Mouse (Mus musculus): ENCODE results near the gene Lamp2. TPM values are rescaled to one million over a fixed set of nuclear protein-coding genes. Genes with fewer than 3 reads are reported as not detected.
"Not testable (repeated sequence)": the region's sequence is repeated elsewhere in the genome, so short reads cannot be mapped to it uniquely, and the experiment has no call there.

Gene Lamp2
- polyA plus RNA-seq, 1 experiment, result 17.6 TPM

DNA sequence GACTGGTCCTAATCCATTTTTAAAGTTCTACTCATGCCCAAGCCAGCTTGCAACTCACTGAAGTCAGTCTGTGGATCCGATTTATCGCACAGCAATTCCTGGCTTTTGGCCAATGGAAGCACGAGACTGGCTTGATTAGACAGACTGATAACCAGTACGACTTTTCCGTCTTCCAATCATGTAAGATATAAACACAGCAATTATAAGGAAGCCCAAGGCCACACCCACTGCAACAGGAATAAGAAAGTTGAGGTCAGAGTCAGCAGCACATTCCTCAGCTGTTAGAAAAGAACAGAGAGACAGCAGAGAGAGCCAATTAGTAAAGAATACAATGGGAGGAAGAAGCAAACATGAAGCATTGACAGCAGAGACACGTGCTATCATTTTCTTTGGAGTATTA lies 54.2 kb downstream of the Lamp2 start:
- TF ChIP-seq POLR2A (IDR thresholded peaks at IDR 0.05; ENCODE audit: low read depth, low read length) (no peak), CTCF (IDR thresholded peaks at IDR 0.05; ENCODE audit: extremely low read depth, insufficient read depth, insufficient read length, insufficient replicate concordance) (no peak)
- no peak overlapping the region for H3K27ac ChIP-seq (ENCODE audit: insufficient read depth, low read length)
- no peak for DNase-seq (ENCODE audit: low read depth in 1 of 2, low spot score in 2 of 2)
- WGBS, result 76% methylated on average over 6 of the region's 6 CpGs
- no peak overlapping the region for H3K4me3 ChIP-seq (ENCODE audit: extremely low read depth, insufficient read depth, insufficient read length)
- H3K4me1 ChIP-seq (ENCODE audit: control insufficient read depth, insufficient read depth, insufficient read length), result no peaks in the 10 kb centered on the region
- no peaks in the 10 kb centered on the region for H3K36me3 ChIP-seq (ENCODE audit: control insufficient read depth, insufficient read depth, low read length)
- no peaks in the 10 kb centered on the region for H3K27me3 ChIP-seq (ENCODE audit: control insufficient read depth, insufficient read depth, low read length)

DNA sequence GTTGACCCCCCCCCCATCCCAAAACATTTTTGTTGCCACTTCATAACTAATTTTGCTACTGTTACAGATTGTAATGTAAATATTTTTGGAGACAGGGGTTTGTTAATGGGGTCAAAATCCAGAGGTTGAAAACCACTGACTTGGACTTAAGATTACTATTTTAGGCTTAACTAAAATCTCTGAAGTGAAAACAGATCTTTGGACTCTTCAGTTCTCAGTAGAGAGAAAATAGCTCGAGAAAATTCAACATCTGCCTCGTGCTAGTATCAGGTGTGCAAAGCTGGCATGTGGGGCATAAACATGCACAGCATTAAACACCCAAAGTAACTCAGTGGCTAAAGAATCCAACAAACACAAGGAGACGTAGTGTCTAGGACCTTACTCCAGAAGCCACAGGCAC lies 55.6 kb downstream of the Lamp2 start:
- TF ChIP-seq CTCF (IDR thresholded peaks at IDR 0.05; ENCODE audit: extremely low read depth, insufficient read depth, insufficient read length, insufficient replicate concordance), result no peak
- TF ChIP-seq POLR2A (IDR thresholded peaks at IDR 0.05; ENCODE audit: low read depth, low read length), result no peak
- no peak overlapping the region for H3K27ac ChIP-seq (ENCODE audit: insufficient read depth, low read length)
- WGBS, result 84% methylated on average over 3 of the region's 3 CpGs
- no peak for DNase-seq (ENCODE audit: low read depth in 1 of 2, low spot score in 2 of 2)
- H3K4me3 ChIP-seq (ENCODE audit: extremely low read depth, insufficient read depth, insufficient read length), result no peak overlapping the region
- no peaks in the 10 kb centered on the region for H3K4me1 ChIP-seq (ENCODE audit: control insufficient read depth, insufficient read depth, insufficient read length)
- no peaks in the 10 kb centered on the region for H3K27me3 ChIP-seq (ENCODE audit: control insufficient read depth, insufficient read depth, low read length)
- H3K36me3 ChIP-seq (ENCODE audit: control insufficient read depth, insufficient read depth, low read length), result no peaks in the 10 kb centered on the region

DNA sequence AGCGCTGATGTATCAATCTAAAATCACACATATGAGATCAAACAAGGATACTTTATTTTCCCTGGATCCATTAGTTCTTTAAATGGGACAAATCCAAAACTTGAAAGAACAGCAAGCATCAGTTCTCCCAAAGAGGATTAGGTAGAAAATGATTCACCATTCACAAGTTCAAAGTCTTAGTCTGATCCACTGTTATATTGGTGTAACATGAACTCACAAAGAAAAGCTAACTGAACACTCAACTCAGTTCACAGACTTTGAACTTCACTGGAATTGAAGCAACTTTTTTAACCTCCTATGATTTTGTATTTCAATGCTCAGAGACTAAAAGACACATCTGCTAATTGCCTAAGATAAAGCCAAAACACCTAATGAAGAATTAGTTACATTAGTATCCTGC lies 56.6 kb downstream of the Lamp2 start:
- WGBS, result 82% methylated on average over 1 of the region's 1 CpGs
- no peak for TF ChIP-seq POLR2A (IDR thresholded peaks at IDR 0.05; ENCODE audit: low read depth, low read length)
- no peak for TF ChIP-seq CTCF (IDR thresholded peaks at IDR 0.05; ENCODE audit: extremely low read depth, insufficient read depth, insufficient read length, insufficient replicate concordance)
- no peak overlapping the region for H3K27ac ChIP-seq (ENCODE audit: insufficient read depth, low read length)

DNA sequence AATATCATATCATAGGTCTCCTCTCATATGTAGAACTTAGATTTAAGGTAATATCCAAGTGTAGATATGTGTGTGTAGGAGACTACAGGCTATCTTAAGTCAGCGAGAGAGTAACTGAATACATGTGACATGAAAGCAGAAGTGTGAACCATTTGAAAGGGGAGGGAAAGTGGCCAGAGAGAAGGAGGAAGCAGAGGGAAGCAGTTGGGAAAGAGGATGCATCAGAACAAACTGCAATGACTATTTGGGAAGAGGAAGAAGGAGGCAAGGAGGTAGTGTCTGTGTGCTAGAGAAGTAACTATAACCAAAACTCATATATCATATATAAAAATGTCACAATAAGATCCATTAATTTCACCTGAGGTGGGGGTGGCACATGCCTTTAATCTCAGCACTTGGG lies 83.1 kb downstream of the Lamp2 start:
- not testable (repeated sequence) for H3K4me1 ChIP-seq (ENCODE audit: control insufficient read depth, insufficient read depth, insufficient read length); H3K27ac ChIP-seq (ENCODE audit: insufficient read depth, low read length); DNase-seq (ENCODE audit: low read depth in 1 of 2, low spot score in 2 of 2); H3K36me3 ChIP-seq (ENCODE audit: control insufficient read depth, insufficient read depth, low read length); H3K27me3 ChIP-seq (ENCODE audit: control insufficient read depth, insufficient read depth, low read length); H3K4me3 ChIP-seq (ENCODE audit: extremely low read depth, insufficient read depth, insufficient read length)
- WGBS, result 62% methylated on average over 1 of the region's 1 CpGs

More for the DNA sequence above, 56.6 kb downstream of the Lamp2 start:
- no peak for DNase-seq (ENCODE audit: low read depth in 1 of 2, low spot score in 2 of 2)
- Histone ChIP-seq H3K27me3 (ENCODE audit: control insufficient read depth, insufficient read depth, low read length) (no peaks in the 10 kb centered on the region), H3K36me3 (ENCODE audit: control insufficient read depth, insufficient read depth, low read length) (no peaks in the 10 kb centered on the region), H3K4me1 (ENCODE audit: control insufficient read depth, insufficient read depth, insufficient read length) (no peaks in the 10 kb centered on the region), H3K4me3 (ENCODE audit: extremely low read depth, insufficient read depth, insufficient read length) (no peak overlapping the region)

DNA sequence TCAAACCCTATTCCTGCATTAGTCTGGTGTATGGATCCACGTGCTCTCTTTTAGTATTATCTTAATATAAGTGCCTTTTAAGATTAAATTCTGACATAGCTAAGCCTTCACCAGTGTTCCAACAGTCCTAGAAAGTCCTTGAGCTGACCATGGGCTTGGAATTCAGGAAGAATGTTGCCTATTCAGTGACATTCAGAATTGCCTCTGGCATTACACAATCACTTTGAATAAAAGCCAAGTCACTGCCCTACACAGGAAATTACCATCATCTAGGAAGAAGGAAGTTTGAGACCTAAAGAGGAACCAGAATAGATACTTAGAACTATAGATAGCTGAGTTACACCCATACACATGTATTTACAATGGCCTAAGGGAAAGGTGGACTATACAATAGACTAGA lies 91.6 kb downstream of the Lamp2 start:
- not testable (repeated sequence) for H3K4me1 ChIP-seq (ENCODE audit: control insufficient read depth, insufficient read depth, insufficient read length); DNase-seq (ENCODE audit: low read depth in 1 of 2, low spot score in 2 of 2); H3K4me3 ChIP-seq (ENCODE audit: extremely low read depth, insufficient read depth, insufficient read length); H3K27me3 ChIP-seq (ENCODE audit: control insufficient read depth, insufficient read depth, low read length); H3K36me3 ChIP-seq (ENCODE audit: control insufficient read depth, insufficient read depth, low read length); H3K27ac ChIP-seq (ENCODE audit: insufficient read depth, low read length)
- 70% methylated on average over 1 of the region's 1 CpGs for WGBS

DNA sequence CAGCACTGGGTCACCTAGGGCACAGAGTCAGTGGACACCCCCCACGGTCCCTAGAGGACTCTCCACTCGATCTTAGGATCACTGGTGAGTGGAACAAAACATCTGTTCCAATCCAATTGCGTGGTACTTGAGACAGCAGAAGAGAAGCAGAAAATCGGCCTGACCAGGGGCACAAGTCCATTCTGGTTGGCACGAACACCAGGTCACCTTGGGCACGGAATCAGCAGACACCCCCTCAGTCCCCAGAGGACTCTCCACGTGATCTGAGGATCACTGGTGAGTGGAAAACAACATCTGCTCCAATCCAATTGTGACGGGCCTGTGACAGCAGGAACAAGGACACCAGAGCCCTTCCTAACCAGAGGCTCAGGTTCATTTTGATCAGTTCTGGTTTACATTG lies 94.2 kb downstream of the Lamp2 start:
- Histone ChIP-seq H3K4me3 (ENCODE audit: extremely low read depth, insufficient read depth, insufficient read length) (no peak overlapping the region), H3K36me3 (ENCODE audit: control insufficient read depth, insufficient read depth, low read length) (no peaks in the 10 kb centered on the region), H3K27ac (ENCODE audit: insufficient read depth, low read length) (no peak overlapping the region), H3K4me1 (ENCODE audit: control insufficient read depth, insufficient read depth, insufficient read length) (no peaks in the 10 kb centered on the region), H3K27me3 (ENCODE audit: control insufficient read depth, insufficient read depth, low read length) (no peaks in the 10 kb centered on the region)
- no peak for DNase-seq (ENCODE audit: low read depth in 1 of 2, low spot score in 2 of 2)
- WGBS, result 70% methylated on average over 8 of the region's 8 CpGs
- TF ChIP-seq CTCF (IDR thresholded peaks at IDR 0.05; ENCODE audit: extremely low read depth, insufficient read depth, insufficient read length, insufficient replicate concordance), result no peak
- no peak for TF ChIP-seq POLR2A (IDR thresholded peaks at IDR 0.05; ENCODE audit: low read depth, low read length)

Other genes with a start within 250 kb of the Lamp2 start
- 1.3 TPM in 2 replicates for gene Tmem255a, start 204.0 kb downstream of the Lamp2 start, polyA plus RNA-seq (2012; rRNA removed)
- gene Atp1b4, start 140.3 kb downstream of the Lamp2 start, polyA plus RNA-seq (2012; rRNA removed), result not detected in 2 replicates
- gene Cul4b, start 119.7 kb upstream of the Lamp2 start, polyA plus RNA-seq (2012; rRNA removed), result 2.8 and 2.9 TPM in 2 replicates
- gene Mcts1, start 144.1 kb upstream of the Lamp2 start, polyA plus RNA-seq (2012; rRNA removed), result 2.2 and 3.4 TPM in 2 replicates
- 1.8 and 2.3 TPM in 2 replicates for gene C1galt1c1, start 178.6 kb upstream of the Lamp2 start, polyA plus RNA-seq (2012; rRNA removed)